Mouse (Mus musculus): Measurements from ENCODE around the gene 1700015F17Rik.

- TF ChIP-seq EP300 (IDR thresholded peaks at IDR 0.05; ENCODE audit: low read length) = no peak
- TF ChIP-seq RCOR1 (conservative IDR thresholded peaks at IDR 0.05; ENCODE audit: low read depth, low read length) = no peak
Measured at GRCm38 (mm10) chr5:5486071-5486470, 7.1 kb upstream of the 1700015F17Rik start.
